Mouse (Mus musculus) E14TG2a.4 (cell line): ENCODE results near the gene Dpf3.

Experiments
- CTCF ChIP-seq: conservative IDR thresholded peaks from 2 replicates; pipeline ENCODE4 v1.5.1; 2014; ENCODE audit warnings: low read length
- POU5F1 ChIP-seq: IDR thresholded peaks from 2 replicates; pipeline ENCODE4 v1.6.1; 2014; ENCODE audit warnings: low read length, borderline replicate concordance

- no peak for TF ChIP-seq CTCF
- TF ChIP-seq POU5F1: no peak
Measured at GRCm38 (mm10) chr12:83496736-83497135, 9.2 kb upstream of the Dpf3 start.
